Mouse (Mus musculus) forebrain, embryonic 13.5 days (tissue): ENCODE data around the gene Htra2. TPM values are rescaled to one million over a fixed set of nuclear protein-coding genes. Genes with fewer than 3 reads are reported as not detected.

Experiments used
- ATAC-seq: fragments of 200-750 bp; cut with Nextera tagmentation; 2 replicates; pipeline ENCODE4 v1.8.0; 2017
- H3K27ac ChIP-seq: fragments of 300-500 bp; sonication (generic); 2 replicates; pipeline ENCODE4 v1.5.1; 2015; ENCODE audit warnings: inconsistent platforms, mild to moderate bottlenecking, moderate library complexity
- H3K27me3 ChIP-seq: fragments of 300-500 bp; sonication (generic); 2 replicates; pipeline ENCODE4 v1.6.1; 2015; ENCODE audit warnings: mild to moderate bottlenecking, inconsistent platforms
- H3K36me3 ChIP-seq: fragments of 300-500 bp; sonication (generic); 2 replicates; pipeline ENCODE4 v1.6.1; 2015; ENCODE audit warnings: mild to moderate bottlenecking, inconsistent platforms; ENCODE audit not compliant: poor library complexity, severe bottlenecking
- H3K4me1 ChIP-seq: fragments of 300-500 bp; sonication (generic); 2 replicates; pipeline ENCODE4 v1.6.1; 2015; ENCODE audit warnings: inconsistent platforms
- H3K4me2 ChIP-seq: fragments of 300-500 bp; sonication (generic); 2 replicates; pipeline ENCODE4 v1.6.1; 2015; ENCODE audit warnings: inconsistent platforms, mild to moderate bottlenecking, moderate library complexity
- H3K4me3 ChIP-seq: fragments of 300-500 bp; sonication (generic); 2 replicates; pipeline ENCODE4 v1.5.1; 2015; ENCODE audit warnings: mild to moderate bottlenecking, inconsistent platforms
- H3K9ac ChIP-seq: fragments of 300-500 bp; sonication (generic); 2 replicates; pipeline ENCODE4 v1.6.1; 2015; ENCODE audit warnings: mild to moderate bottlenecking, inconsistent platforms
- H3K9me3 ChIP-seq: fragments of 300-500 bp; sonication (generic); replicated peaks from 2 replicates; pipeline ENCODE4 v1.6.1; 2016; ENCODE audit warnings: inconsistent platforms
- WGBS: fragments of 180-500 bp; shearing (Covaris S2); methylation state at CpG from one replicate; pipeline ENCODE4 v1.1.7; 2015; 5-methylcytosine and 5-hydroxymethylcytosine counted together
- polyA plus RNA-seq: library from polyadenylated mRNA; unstranded; fragments of >200 nt; fragmentation: Nextera tagmentation; extraction: Ambion mirVana; gene quantifications from 2 replicates; pipeline ENCODE4 v1.2.1, GENCODE M21; 2015

The Htra2 gene
- polyA plus RNA-seq = 60.6 and 65.8 TPM in 2 replicates

DNA sequence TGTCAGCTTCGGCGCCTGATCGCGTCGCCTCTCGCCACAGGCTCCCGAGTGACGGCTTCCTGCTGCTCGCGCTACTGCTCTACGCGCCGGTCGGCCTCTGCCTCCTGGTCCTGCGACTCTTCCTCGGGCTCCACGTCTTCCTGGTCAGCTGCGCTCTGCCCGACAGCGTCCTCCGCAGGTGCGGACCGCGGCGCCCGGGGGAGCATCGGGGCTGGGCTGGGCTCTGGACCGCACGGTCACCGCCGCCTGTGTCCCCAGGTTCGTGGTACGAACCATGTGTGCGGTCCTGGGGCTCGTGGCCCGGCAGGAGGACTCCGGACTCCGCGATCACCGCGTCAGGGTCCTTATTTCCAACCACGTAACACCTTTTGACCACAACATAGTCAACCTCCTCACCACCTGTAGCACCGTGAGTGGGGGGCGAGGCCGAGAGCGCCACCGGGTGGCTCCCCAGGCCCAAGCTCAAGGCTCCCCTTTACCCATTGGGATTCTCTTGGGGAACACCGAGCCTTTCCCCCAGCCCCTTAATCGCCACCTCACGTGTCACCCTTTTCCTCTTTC is at the start of gene Htra2:
Htra2 (minus strand) TSS at position 403 of the 561 bp plus-strand sequence.
- WGBS = 0% methylated on average over 44 of the region's 50 CpGs
- H3K9ac ChIP-seq = peak within 1 kb of the TSS; percentile 86
- peak within 1 kb of the TSS; percentile 94 for H3K4me2 ChIP-seq
- peaks cover 7% of the 10 kb centered on the region; the same call in 1 of the 2 replicates for H3K27me3 ChIP-seq
- peak within 1 kb of the TSS; percentile 70 for H3K27ac ChIP-seq
- H3K36me3 ChIP-seq = peaks cover 40% of the 10 kb centered on the region
- H3K4me3 ChIP-seq = peak within 1 kb of the TSS; percentile 99
- peaks cover 29% of the 10 kb centered on the region for H3K4me1 ChIP-seq
- no peaks in the 10 kb centered on the region for H3K9me3 ChIP-seq
- ATAC-seq = peak; percentile 39

DNA sequence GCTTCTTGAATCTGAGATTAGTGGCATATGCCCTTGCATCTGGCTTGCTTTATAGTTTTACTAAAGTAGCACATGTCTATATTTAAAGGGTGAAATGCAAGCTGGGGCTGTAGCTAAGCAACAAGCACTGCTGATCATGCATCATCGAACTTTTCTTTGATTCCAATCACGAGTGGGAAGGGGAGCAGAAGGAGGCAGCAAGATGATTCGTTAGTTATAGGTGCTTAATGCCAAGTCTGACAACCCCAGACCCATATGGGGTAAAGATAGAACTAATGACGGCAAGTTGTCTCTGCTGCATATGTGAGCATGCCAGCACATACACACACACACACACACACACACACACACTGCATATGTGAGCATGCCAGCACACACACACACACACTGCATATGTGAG is 49.1 kb upstream of the Htra2 start:
- ATAC-seq = peak; percentile 25; the same call in 1 of the 2 replicates
- no peak overlapping the region for H3K4me2 ChIP-seq
- no peak overlapping the region for H3K4me3 ChIP-seq
- WGBS = 48% methylated on average over 4 of the region's 4 CpGs
- no peak overlapping the region for H3K9ac ChIP-seq
- peaks cover 39% of the 10 kb centered on the region for H3K4me1 ChIP-seq
- H3K27ac ChIP-seq = no peak overlapping the region
- H3K36me3 ChIP-seq = peaks cover 12% of the 10 kb centered on the region; the same call in 1 of the 2 replicates
- no peaks in the 10 kb centered on the region for H3K9me3 ChIP-seq
- peaks cover 17% of the 10 kb centered on the region for H3K27me3 ChIP-seq

DNA sequence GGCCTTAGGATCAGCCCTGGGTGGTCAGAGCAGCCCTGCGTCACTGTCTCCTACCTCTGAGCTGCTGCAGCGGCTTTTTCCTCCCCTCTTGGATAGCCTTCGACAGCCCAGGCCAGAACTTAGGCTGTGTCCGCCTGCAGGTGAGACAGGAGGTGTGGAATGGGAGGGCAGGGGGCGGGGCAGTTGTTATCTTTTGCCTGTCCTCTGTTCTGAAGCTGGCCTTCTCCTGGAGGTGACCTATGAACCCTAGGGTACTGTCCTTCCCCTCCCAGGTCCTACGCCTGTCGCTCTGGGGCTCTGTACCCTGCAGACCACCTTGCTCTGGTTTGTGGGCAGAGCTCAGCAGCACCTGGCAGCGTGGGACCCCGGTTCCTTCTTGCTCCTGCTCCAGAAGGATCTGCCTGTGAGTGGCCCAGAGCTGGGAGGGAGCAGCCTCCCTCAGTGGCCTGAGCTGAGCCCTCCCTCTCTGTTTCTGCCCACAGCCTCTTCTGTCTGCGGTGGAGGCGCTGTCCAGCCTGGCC is 48.1 kb upstream of the Htra2 start:
- H3K27me3 ChIP-seq = peaks cover 19% of the 10 kb centered on the region
- peak overlapping the region; percentile 100 for H3K4me2 ChIP-seq
- H3K4me1 ChIP-seq = peaks cover 35% of the 10 kb centered on the region
- no peak for ATAC-seq
- H3K4me3 ChIP-seq = peak overlapping the region; percentile 75; the same call in 1 of the 2 replicates
- 49% methylated on average over 11 of the region's 11 CpGs for WGBS
- H3K36me3 ChIP-seq = peaks cover 12% of the 10 kb centered on the region; the same call in 1 of the 2 replicates
- H3K9ac ChIP-seq = peak overlapping the region; percentile 82; the same call in 1 of the 2 replicates
- H3K9me3 ChIP-seq = no peaks in the 10 kb centered on the region
- no peak overlapping the region for H3K27ac ChIP-seq

DNA sequence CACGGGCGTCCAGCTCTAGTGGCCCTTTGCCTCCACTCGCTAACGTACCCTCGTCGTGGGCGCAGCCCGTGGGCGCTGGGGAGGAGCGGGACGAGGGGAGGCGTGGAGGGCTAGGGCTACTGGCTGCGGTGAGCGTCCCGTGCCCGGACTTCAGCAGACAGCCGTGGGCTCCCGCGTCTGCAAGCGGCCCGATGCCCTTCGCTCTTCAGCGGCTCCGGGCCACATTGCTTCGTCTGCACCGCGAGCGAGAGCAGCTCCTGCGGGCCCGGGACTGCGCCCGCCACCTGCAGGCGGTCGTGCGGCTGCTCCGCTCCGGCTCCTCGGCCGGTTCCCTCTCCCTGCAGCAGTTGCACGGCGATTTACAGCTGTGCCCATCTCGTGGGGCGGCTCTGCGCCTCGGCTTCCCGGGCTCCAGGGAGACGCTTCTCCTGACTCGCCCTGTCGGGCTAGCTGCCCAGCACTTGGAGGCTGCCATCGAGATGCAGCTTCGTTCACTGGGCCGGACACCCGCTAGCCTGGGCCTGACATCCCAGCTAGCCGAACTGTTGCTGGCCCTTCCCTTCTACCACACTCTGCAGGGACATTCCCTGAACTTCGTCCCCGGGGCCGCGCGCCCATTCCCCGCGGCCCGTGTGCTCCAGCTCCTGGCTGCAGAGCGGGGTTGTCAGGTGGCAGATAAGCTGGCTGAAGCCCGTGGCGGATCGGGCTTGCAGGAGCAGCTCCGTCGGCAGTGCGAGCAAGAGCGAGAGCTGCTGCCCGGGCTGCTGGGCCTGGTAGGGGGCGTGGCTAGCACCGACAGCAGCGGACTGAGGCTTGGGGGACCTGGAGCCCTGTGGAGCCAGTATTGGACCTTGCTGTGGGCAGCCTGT is 46.8 kb upstream of the Htra2 start:
- Histone ChIP-seq H3K4me3 (peak overlapping the region; percentile 75), H3K9me3 (no peaks in the 10 kb centered on the region), H3K9ac (peak overlapping the region; percentile 82), H3K36me3 (0 out of 2 replicates have a peak, but pooled peaks cover 7% of the 10 kb centered on the region), H3K27ac (peak overlapping the region; percentile 70), H3K27me3 (peaks cover 19% of the 10 kb centered on the region), H3K4me1 (peaks cover 25% of the 10 kb centered on the region), H3K4me2 (peak overlapping the region; percentile 100)
- under 1% methylated on average over 65 of the region's 74 CpGs for WGBS
- ATAC-seq = peak; percentile 71

DNA sequence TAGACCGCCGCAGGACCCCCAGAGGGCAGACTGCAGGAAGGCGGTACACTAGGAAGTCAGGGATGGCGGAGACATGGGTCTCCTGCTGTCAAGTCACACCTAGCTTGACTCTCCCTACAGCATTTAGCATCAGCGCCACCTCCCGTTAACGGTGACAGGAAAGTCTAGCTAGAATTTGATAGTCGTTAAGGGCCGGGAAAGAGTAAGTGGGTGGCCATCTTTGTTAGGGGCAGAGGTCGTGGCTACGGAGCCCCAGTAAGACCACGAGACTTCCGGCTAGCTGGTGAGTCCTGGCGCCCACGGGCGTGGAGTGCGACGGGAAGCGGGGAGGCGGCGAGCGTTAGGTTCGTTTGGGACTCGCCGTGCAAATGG is 46.2 kb upstream of the Htra2 start, which contains the start of the genes Ccdc142 and Gm42688:
Ccdc142 (plus strand) TSS at position 286 of the 372 bp plus-strand sequence.
Gm42688 (plus strand) TSS at position 302 of the 372 bp plus-strand sequence.
- Histone ChIP-seq H3K4me3 (peak within 1 kb of the TSS; percentile 75), H3K27me3 (peaks cover 19% of the 10 kb centered on the region), H3K36me3 (0 out of 2 replicates have a peak, but pooled peaks cover 7% of the 10 kb centered on the region), H3K9me3 (no peaks in the 10 kb centered on the region), H3K4me2 (peak within 1 kb of the TSS; percentile 100), H3K4me1 (peaks cover 25% of the 10 kb centered on the region), H3K9ac (peak within 1 kb of the TSS; percentile 82), H3K27ac (peak within 1 kb of the TSS; percentile 70)
- ATAC-seq = peak; percentile 86
- WGBS = 2% methylated on average over 25 of the region's 25 CpGs

DNA sequence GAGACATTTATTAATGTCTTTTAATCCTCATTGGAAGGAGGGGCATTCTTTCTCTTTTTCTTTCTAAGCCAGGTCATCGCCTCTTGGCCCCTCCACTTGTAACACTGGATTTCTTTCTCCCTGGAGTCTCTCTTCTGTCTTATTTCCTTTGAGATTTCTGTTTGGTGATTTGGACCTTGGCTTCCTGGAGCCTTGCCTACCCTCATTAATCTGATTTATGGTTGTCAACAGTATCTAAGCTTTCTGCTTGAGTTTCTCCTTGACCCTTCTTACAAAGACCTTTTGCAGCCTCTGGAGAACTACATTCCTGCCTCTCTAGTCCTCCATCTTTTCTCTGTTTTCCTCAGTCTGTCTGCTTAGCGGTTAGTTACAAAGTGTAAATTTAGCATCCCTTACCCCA is 43.3 kb upstream of the Htra2 start:
- Histone ChIP-seq H3K36me3 (no peaks in the 10 kb centered on the region), H3K4me2 (no peak overlapping the region), H3K4me1 (peaks cover 22% of the 10 kb centered on the region), H3K9ac (no peak overlapping the region), H3K27ac (no peak overlapping the region), H3K9me3 (no peaks in the 10 kb centered on the region), H3K4me3 (no peak overlapping the region), H3K27me3 (peaks cover 24% of the 10 kb centered on the region)
- WGBS = 70% methylated on average over 2 of the region's 2 CpGs
- no peak for ATAC-seq

DNA sequence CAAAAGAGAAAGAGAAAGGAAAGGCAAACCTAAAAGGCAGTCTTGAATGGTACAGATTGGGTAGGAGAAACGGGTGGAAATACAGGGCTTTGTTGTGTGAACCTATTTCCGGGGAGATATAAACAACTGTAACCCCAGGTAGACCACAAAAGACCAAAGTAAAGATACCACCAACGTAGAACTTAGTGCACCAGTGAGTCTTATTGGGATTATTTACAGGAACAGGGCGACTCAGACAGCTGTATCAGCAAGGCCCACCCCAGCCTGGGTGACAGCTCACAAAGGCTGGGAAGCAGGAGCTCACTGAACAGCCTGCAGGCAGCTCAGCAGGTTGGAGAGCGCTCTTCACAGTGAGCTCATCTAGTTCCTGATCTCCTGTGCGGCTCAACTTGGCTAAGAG is 40.9 kb upstream of the Htra2 start:
- 56% methylated on average over 6 of the region's 6 CpGs for WGBS
- no peak for ATAC-seq
- Histone ChIP-seq H3K9me3 (no peaks in the 10 kb centered on the region), H3K36me3 (no peaks in the 10 kb centered on the region), H3K9ac (no peak overlapping the region), H3K4me2 (no peak overlapping the region), H3K4me1 (0 out of 2 replicates have a peak, but pooled peaks cover 3% of the 10 kb centered on the region), H3K27ac (no peak overlapping the region), H3K27me3 (peaks cover 39% of the 10 kb centered on the region), H3K4me3 (no peak overlapping the region)

DNA sequence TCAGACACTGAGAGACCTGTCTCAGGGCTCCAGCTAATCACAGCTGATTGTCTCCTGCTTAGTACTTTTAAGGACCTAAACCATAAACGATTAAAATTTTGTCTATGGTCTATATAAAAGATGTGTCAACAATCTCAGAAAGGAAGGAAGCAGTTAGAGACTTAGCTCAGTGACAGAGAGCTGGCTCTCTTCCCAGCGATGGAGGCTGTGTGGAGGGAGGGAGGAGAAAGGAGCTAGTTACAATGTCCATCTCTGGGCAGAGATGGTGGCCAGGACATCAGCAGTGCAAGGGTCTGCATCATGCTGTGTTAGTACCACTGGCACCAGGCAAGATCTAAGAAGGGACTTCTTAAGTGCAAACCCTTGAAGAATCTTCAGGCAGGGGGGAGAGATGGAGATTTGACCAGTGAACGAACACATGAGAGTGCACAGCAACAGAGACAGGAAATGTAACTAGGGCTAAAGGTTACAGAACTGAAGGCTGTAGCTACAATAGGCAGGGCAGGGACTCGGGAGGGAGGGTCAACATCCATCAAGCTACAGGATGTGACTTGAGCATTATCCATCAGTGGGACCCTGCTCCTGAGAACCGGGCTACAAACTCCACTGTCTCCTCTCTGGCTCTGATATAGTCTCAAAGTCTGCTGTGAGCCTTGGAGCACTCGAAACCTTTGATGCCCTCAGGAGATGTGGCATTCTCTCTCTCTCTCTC is 37.5 kb upstream of the Htra2 start:
- H3K4me1 ChIP-seq = no peaks in the 10 kb centered on the region; the same call in 1 of the 2 replicates
- H3K9ac ChIP-seq = no peak overlapping the region
- no peaks in the 10 kb centered on the region for H3K36me3 ChIP-seq
- H3K4me2 ChIP-seq = no peak overlapping the region
- WGBS = 53% methylated on average over 6 of the region's 6 CpGs
- no peak overlapping the region for H3K4me3 ChIP-seq
- H3K27me3 ChIP-seq = peaks cover 58% of the 10 kb centered on the region
- no peak overlapping the region for H3K27ac ChIP-seq
- ATAC-seq = no peak
- no peaks in the 10 kb centered on the region for H3K9me3 ChIP-seq

DNA sequence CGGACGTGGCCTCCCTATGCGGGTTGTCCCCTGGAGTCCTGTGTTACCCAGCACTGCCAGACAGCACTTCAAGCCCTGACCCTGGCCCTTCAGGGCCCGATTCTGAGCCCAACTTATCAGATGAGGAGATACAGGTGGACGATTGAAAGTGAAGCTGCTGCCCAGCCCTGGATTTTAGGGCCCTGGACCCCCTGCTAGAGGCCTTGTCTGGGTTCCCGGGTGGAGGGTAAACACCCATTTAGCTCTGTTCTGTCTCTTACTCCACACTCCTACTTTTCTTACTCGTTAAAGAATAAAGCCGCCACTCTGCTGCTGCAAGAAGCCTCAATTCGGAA is 32.8 kb upstream of the Htra2 start:
- Histone ChIP-seq H3K27ac (no peak overlapping the region), H3K27me3 (peaks cover 94% of the 10 kb centered on the region), H3K4me1 (peaks cover 6% of the 10 kb centered on the region; the same call in 1 of the 2 replicates), H3K4me3 (peak overlapping the region; percentile 14; the same call in 1 of the 2 replicates), H3K36me3 (no peaks in the 10 kb centered on the region), H3K4me2 (peak overlapping the region; percentile 24; the same call in 1 of the 2 replicates), H3K9me3 (no peaks in the 10 kb centered on the region), H3K9ac (no peak overlapping the region)
- ATAC-seq = no peak
- 4% methylated on average over 9 of the region's 9 CpGs for WGBS

DNA sequence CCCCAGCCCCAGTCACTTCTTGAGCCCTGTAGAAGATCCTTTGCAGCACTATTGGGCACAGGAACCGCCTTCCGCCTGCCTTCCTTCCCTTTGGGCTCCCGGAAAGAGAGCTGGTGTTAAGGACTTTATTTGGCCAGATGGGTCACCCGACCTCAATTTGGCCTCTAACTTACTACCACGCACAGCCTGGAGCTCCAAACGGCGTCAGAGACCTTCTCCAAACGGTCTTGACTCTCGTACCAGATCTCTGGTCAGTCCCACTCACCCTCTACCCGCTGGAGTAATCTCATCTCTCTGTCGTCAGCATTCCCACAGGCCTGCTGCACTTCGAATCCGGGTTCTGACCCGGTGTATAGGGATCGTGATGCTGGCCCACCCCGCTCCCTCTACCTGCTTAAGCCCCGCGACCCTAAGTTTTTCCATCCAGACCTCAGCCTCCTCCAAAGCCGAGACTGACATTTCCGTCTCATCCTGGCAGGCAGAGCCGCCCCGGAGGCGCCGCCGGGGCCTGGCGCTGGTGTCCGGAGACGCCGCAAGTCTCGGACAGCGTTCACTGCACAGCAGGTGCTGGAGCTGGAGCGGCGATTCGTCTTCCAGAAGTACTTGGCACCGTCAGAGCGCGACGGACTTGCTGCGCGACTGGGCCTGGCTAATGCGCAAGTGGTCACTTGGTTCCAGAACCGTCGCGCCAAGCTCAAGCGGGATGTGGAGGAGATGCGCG is 32.3 kb upstream of the Htra2 start:
- no peak overlapping the region for H3K9ac ChIP-seq
- no peak for ATAC-seq
- H3K36me3 ChIP-seq = 0 out of 2 replicates have a peak, but pooled peaks cover 4% of the 10 kb centered on the region
- H3K27ac ChIP-seq = no peak overlapping the region
- under 1% methylated on average over 47 of the region's 47 CpGs for WGBS
- H3K27me3 ChIP-seq = peaks cover 94% of the 10 kb centered on the region
- peak overlapping the region; percentile 14; the same call in 1 of the 2 replicates for H3K4me3 ChIP-seq
- peaks cover 6% of the 10 kb centered on the region; the same call in 1 of the 2 replicates for H3K4me1 ChIP-seq
- H3K4me2 ChIP-seq = peak overlapping the region; percentile 24
- no peaks in the 10 kb centered on the region for H3K9me3 ChIP-seq
